Mouse (Mus musculus) spleen, adult 2 months (tissue): Measurements from ENCODE around the gene Lmbr1l. TPM values are rescaled to one million over a fixed set of nuclear protein-coding genes. Genes with fewer than 3 reads are reported as not detected.

ENCODE experiments used
- DNase-seq, 2 experiments: peaks; one replicate each; pipeline versions ENCODE4 v3.0.0 to v3.0.0-alpha.2; 2012 to 2021; ENCODE audit warnings: low spot score in 2 of 2, low read depth in 1 of 2
- H3K27ac ChIP-seq: fragments of 200-500 bp; 2 replicates; pipeline ENCODE4 v1.5.1; 2012; ENCODE audit warnings: low read length, inconsistent platforms; ENCODE audit not compliant: insufficient read depth
- H3K27me3 ChIP-seq: fragments of 200-500 bp; 2 replicates; pipeline ENCODE4 v1.6.1; 2012; ENCODE audit warnings: mild to moderate bottlenecking, moderate library complexity, low read length, inconsistent platforms; ENCODE audit not compliant: control insufficient read depth, insufficient read depth
- H3K36me3 ChIP-seq: fragments of 200-500 bp; 2 replicates; pipeline ENCODE4 v1.6.1; 2012; ENCODE audit warnings: mild to moderate bottlenecking, low read length, inconsistent platforms; ENCODE audit not compliant: control insufficient read depth, insufficient read depth
- H3K4me1 ChIP-seq: fragments of 200-500 bp; 2 replicates; pipeline ENCODE4 v1.6.1; 2011; ENCODE audit warnings: inconsistent platforms; ENCODE audit not compliant: control insufficient read depth, insufficient read depth, insufficient read length
- H3K4me3 ChIP-seq: fragments of 200-500 bp; 2 replicates; pipeline ENCODE4 v1.5.1; 2011; ENCODE audit warnings: mild to moderate bottlenecking, inconsistent platforms; ENCODE audit not compliant: insufficient read depth, insufficient read length; ENCODE audit errors: extremely low read depth
- CTCF ChIP-seq: fragments of 200-500 bp; IDR thresholded peaks from 2 replicates; pipeline ENCODE4 v1.5.1; 2011; ENCODE audit warnings: mild to moderate bottlenecking, inconsistent platforms; ENCODE audit not compliant: insufficient read depth, insufficient read length, insufficient replicate concordance; ENCODE audit errors: extremely low read depth
- POLR2A ChIP-seq: fragments of 200-500 bp; IDR thresholded peaks from 2 replicates; pipeline ENCODE4 v1.6.1; 2011; ENCODE audit warnings: low read depth, low read length, inconsistent platforms
- WGBS: fragments of 180-500 bp; shearing (Covaris S2); methylation state at CpG from one replicate; pipeline ENCODE4 v1.1.7; 2018; 5-methylcytosine and 5-hydroxymethylcytosine counted together
- polyA plus RNA-seq: library from polyadenylated mRNA; depleted of rRNA; stranded (reverse); fragments of >200 nt; gene quantifications from 2 replicates; pipeline ENCODE4 v1.2.3, GENCODE M21; 2012; rRNA removed

Lmbr1l gene
- 112 and 191 TPM in 2 replicates for polyA plus RNA-seq

DNA sequence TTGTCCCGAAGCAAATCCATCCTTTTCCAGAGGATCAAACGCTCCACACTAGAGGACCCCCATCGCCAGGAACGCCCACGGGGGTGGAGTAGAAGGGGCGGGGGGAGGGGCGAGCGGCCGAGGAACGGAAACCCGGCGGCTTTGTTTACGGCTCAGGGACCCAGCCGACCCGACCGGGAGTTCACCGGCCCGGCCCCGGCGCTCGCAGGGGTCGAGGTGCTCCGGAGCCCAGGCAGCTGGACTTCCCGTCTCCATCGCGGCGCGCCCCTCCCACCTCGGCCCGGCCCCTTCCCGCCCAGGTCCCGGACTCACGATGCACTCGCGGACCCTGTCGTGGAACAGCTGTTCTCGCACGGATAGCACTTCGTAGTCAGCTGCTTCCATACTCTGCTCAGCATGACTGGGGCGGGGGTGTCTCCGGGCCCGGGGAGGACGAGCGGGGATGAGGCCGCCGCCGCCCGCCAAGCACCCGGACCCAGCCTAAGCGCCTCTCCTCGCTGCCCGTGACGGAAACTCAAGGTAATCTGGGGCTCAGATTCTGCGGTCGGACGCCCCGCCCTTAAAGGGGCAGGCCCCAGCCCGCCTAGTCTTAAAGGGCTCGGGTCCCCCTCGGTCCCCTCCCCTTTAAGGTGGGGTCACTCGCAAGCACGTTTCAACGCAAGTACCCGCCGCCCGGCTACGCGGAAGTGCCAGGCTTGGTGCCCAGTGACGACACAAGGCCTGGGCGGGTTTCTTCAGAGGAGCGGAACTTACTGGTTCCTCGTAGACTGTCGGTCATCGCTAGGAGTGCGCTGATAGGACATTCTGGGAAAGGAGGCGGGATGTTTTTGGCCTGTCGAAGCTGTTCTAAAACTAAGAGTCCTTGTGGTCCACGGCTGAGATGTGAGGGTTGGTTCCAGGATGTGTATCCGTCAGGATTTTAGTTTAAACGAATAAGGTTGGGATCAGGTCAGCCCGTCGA lies at the start of gene Lmbr1l:
Lmbr1l (minus strand) TSS at position 694 of the 961 bp plus-strand sequence.
- TF ChIP-seq CTCF (no peak), POLR2A (peak; percentile 79)

DNA sequence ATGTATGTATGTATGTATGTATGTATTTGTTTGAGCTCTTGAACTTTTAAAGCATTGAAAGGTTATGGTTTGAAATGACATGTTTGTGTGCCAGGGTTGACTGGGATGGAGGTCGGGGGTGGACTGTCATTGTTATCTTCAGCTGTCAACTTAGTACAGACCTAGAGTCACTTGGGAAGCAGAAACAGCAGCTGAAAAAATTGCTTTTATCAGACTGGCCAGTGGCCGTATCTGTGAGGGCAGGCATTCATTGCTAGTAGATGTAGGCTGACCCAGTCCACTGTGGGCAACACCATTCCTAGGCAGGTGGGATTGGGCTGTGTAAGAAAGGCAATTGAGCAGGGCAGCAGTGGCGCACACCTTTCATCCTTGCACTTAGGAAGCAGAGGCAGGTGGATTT lies 41.5 kb upstream of the Lmbr1l start:
- no peaks in the 10 kb centered on the region for H3K4me1 ChIP-seq
- DNase-seq, result no peak
- H3K4me3 ChIP-seq, result no peak overlapping the region
- no peaks in the 10 kb centered on the region for H3K27me3 ChIP-seq
- no peaks in the 10 kb centered on the region for H3K36me3 ChIP-seq
- 83% methylated on average over 3 of the region's 3 CpGs for WGBS
- TF ChIP-seq CTCF (no peak), POLR2A (no peak)
- H3K27ac ChIP-seq, result no peak overlapping the region

More for the DNA sequence above, at the start of gene Lmbr1l:
- H3K36me3 ChIP-seq, result peaks cover 3% of the 10 kb centered on the region
- no peaks in the 10 kb centered on the region; the same call in 1 of the 2 replicates for H3K4me1 ChIP-seq
- under 1% methylated on average over 78 of the region's 82 CpGs for WGBS
- peak within 1 kb of the TSS; percentile 88 for H3K4me3 ChIP-seq
- DNase-seq, result peak; percentile 99
- no peaks in the 10 kb centered on the region for H3K27me3 ChIP-seq
- peak within 1 kb of the TSS; percentile 96 for H3K27ac ChIP-seq

DNA sequence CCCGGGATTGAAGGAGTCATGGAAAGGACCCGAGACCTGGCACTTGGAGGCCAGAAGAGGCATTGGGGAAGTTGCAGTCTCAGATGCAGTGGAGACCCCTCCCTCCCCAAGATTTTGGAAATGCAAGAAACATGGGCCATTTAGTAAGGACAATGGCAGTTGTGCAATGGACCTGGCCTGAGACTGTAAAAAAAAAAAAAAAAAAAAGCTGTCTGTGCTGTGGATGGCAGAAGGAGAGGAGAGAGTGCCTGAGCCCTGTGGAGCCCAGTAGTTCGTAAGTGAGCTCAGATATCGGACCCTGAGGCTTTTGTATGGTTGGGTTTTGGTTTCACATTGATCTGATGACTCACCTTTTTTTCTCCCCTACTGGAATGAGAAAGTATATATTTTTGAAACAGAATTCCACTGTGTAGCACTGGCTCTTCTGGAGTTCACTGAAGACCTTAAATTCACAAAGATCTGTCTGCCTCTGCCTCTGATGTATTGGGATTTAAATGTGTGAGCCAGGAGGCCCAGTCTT lies 40.9 kb upstream of the Lmbr1l start:
- DNase-seq, result no peak
- H3K36me3 ChIP-seq, result no peaks in the 10 kb centered on the region
- TF ChIP-seq POLR2A (no peak), CTCF (no peak)
- 83% methylated on average over 4 of the region's 4 CpGs for WGBS
- H3K4me3 ChIP-seq, result no peak overlapping the region
- no peak overlapping the region for H3K27ac ChIP-seq
- H3K27me3 ChIP-seq, result no peaks in the 10 kb centered on the region
- H3K4me1 ChIP-seq, result no peaks in the 10 kb centered on the region

DNA sequence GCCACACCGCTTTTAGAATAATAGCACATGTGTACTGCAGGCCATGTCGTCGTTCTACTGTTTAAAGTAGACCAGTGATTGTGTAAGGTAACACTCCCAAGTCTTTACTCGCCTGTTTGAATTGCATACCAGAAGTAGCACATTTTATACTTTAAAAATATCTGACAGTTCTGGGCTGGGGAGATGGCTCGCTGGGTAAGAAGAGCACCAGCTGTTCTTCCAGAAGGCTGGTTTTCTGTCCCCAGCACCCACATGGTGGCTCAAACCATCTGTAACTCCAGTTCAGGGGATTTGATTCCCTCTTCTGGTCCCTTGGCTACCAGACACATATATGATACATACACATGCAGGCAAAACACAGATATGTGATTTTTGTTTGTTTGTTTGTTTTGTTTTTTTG lies 39.4 kb upstream of the Lmbr1l start:
- no peak overlapping the region for H3K4me3 ChIP-seq
- H3K27me3 ChIP-seq, result no peaks in the 10 kb centered on the region
- no peak overlapping the region for H3K27ac ChIP-seq
- DNase-seq, result no peak
- WGBS, result 81% methylated on average over 5 of the region's 5 CpGs
- no peaks in the 10 kb centered on the region for H3K36me3 ChIP-seq
- no peaks in the 10 kb centered on the region for H3K4me1 ChIP-seq
- no peak for TF ChIP-seq POLR2A

DNA sequence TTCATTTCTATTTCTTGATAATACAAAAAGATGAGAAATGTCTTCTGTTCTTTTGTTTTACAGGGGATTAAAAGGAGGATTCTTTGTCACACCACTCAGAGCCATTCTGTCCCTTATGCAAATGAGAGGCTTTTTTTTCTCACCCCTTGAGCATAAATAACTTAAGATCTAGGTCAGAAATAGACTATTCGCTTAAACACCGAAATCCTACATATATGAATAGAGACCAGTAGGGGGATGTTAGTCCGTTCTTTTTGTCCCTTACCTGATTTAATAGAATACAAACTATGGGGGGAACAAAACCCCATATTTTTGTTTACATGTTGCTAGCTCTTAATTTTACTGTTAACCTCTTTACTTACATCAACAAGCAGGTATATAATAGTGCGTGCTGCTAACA lies 38.0 kb upstream of the Lmbr1l start:
- 91% methylated on average over 4 of the region's 4 CpGs for WGBS
- no peaks in the 10 kb centered on the region; the same call in 1 of the 2 replicates for H3K4me1 ChIP-seq
- TF ChIP-seq CTCF (no peak), POLR2A (no peak)
- no peak overlapping the region for H3K27ac ChIP-seq
- H3K4me3 ChIP-seq, result no peak overlapping the region
- H3K27me3 ChIP-seq, result no peaks in the 10 kb centered on the region
- no peak for DNase-seq
- H3K36me3 ChIP-seq, result no peaks in the 10 kb centered on the region

DNA sequence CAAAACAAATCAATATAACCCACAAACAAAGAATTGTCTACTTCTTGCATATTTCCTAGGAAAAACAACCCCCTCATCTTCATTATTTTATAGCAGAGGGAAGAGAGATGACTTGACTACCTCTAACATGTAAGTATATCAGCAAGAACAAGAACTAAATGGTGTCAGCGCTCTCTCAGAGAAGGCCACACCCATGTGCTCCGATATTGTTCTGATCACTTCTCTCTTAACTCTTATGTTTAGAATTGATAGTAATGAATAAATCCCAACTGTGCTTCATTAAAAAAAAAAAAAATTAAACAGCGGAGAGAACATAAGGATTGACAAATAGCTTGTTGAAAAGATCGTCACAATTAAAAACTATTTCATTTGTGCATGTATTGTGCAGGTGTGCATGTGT lies 37.3 kb upstream of the Lmbr1l start:
- H3K4me1 ChIP-seq, result no peaks in the 10 kb centered on the region; the same call in 1 of the 2 replicates
- H3K27ac ChIP-seq, result no peak overlapping the region
- 91% methylated on average over 4 of the region's 4 CpGs for WGBS
- no peak for DNase-seq
- no peak for TF ChIP-seq CTCF
- no peak for TF ChIP-seq POLR2A
- H3K4me3 ChIP-seq, result no peak overlapping the region
- H3K27me3 ChIP-seq, result no peaks in the 10 kb centered on the region
- H3K36me3 ChIP-seq, result no peaks in the 10 kb centered on the region

DNA sequence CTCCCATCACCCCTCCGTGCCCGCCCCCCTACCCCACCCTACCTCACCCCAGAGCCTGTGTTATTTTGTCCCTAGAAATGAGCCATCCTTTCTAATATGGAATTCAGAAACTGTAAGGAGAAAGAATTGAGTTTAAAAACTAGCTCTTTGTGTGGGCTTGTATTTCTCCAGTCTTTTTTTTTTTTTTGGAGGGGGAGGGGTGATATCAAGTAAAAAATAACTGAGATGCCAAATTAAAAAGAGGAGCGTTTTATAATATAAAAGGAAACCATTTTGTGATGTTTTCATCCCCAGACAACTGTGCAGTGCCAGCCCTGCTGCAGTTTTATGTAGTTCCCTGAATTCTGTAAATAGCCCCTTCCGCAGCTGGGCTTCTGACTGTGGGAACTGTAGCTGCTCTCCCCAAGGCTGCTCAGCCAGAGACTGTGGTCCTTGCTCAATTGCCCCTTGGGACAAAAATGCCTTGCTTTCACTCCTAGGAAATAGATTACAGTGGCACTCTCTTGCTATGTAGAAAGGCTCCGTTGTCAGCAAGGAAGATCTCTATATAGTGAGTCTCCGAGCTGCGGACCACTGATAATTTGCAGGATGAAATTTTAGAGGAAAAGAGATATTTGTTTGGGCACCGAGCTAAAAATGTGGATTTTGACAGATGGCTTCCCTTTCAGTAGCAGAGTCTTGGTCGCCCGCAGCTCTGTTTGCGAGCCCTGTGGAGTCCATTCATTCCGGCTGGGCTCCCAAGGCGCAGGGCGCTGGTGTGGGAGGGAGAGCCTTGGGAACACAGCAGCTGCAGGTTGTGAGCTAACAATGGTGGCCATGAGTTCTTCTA lies 36.6 kb upstream of the Lmbr1l start:
- no peak for TF ChIP-seq CTCF
- TF ChIP-seq POLR2A, result no peak
- WGBS, result 85% methylated on average over 14 of the region's 14 CpGs
- no peaks in the 10 kb centered on the region; the same call in 1 of the 2 replicates for H3K4me1 ChIP-seq
- H3K36me3 ChIP-seq, result no peaks in the 10 kb centered on the region
- no peaks in the 10 kb centered on the region for H3K27me3 ChIP-seq
- no peak overlapping the region for H3K27ac ChIP-seq
- H3K4me3 ChIP-seq, result no peak overlapping the region
- DNase-seq, result no peak
